Mouse (Mus musculus): ENCODE measurements around the gene Letm1.

The Letm1 gene

GRCm38 (mm10) chr5:33737903-33738321, 44.7 kb downstream of the Letm1 start:
- DNase-seq: peak; percentile 64

DNA sequence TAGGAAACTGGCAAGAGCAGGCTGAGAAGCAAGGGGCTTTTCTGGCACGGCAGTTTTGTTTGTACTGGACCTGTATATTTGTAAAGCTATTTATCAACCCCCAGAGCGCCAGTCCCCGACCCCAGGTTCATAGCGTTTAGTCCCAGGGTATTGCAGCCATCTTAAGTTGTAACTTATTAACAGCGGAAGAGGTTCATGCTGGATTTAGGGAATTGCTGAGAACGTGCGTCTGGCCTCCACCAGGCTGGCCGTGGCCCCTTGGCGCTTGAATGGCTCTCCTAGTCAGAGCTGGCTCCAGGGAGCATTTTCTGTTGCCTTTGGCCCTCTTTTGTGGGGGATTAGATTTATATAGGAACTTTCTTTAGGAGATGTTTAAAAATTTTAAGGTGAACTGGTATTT, 46.4 kb downstream of the Letm1 start:
- DNase-seq: no peak

DNA sequence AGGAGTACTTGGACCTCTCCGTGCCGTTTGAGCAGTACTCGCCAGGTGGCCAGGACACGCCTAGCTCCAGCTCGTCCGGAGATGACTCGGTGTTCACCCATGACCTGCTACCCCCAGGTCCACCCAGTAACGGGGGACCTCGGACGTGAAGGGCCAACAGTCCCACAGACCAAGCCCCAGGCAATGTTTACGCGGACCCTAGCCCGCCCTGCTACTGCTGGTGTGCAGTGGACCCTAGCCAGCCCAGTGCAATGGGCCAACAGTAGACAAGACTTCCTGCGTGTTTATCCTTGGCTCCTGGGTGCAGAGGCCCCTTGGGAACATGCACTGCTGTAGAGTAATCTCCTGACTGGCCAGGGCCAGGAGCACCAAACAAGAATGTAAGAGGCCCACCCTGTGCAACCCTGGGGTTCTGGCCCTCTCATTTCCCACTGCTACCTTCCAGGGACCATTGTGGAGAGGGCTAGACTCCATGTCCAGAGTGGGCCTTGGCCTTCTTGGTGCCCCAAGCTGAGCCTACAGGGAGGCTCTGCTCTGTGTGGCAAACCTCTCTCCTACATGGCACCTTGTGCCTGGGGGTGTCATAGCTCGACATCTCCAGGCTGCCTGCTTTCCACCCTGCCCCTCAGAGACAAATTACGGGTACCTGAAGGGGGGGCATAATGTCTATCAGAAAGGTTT, 47.1 kb downstream of the Letm1 start:
- no peak for DNase-seq

- DNase-seq: no peak
These were observed 48.8 kb downstream of the Letm1 start for GRCm38 (mm10) chr5:33733837-33734236.

GRCm38 (mm10) chr5:33731051-33731450, 51.6 kb downstream of the Letm1 start:
- DNase-seq: peak; percentile 22

- no peak for DNase-seq
These were observed 52.1 kb downstream of the Letm1 start for GRCm38 (mm10) chr5:33730516-33730915.

GRCm38 (mm10) chr5:33728841-33729240, 53.8 kb downstream of the Letm1 start:
- DNase-seq: no peak

- no peak for DNase-seq
These were observed 55.7 kb downstream of the Letm1 start for GRCm38 (mm10) chr5:33726891-33727290.

DNA sequence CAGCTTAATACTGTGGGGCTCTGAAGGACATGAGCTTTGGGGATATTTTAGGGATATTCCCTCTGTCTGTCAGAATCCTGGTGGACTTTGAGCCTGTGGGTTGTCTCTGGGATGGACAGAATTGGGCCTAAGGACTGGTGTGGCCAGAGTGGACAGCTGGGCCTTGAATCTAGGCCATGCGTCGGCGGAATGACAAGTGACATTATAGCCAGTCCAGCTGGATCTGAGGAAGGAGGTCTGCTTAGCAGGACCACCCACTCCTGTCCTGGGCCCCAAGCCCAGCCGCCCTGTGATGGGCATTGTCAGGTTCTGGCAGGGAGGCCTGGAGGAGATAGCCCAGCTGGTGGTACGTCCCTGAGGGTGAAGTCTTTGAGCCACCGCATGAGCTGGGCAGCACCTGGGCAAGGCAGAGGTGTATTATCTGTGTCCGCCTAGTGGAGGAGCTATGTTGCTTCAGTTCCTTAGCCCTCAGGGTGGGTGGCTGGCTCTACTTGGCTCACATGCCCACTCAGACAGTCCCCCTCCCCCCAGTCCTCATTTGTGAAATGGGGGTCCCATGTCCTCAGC, 56.5 kb downstream of the Letm1 start:
- DNase-seq: peak; percentile 59

DNA sequence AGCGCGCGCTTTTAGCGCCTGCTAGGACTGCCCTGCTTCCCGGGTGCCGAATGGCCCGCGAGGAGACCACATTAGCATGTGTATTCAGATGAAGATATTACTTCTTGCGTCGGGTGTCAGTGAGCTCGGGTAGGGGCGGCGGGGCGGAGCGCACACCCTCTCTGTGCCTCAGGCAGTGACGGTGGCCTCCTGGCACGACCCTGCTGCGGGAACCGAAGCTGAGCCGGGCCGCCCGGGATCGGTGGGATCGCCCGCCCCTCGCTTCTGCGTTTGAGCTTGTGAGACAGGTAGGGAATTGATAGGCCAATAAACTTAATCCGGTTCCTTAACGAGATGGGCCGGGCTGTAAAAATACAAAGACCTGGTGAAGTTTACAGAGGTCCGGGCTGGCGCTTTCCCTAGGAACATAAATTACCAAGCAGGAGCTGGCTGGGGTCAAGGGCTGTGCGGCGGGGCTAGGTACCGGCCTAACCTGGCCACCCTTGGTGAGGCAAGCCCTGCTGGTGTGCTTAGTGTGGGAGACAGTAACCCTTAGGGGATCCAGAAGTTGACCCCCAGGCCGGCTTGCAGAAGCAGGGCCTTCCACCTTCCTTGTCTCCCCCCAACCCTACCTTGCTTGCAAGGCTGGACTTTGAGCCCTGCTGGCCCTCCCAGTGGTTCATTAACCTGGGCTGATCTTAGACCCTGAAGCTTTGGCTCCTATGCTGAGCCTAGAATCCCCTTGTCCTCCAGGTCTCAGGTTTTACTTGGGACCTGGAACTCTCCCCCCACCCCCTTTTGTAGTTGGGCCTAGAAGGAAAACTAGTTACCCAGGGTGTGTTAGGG, 58.8 kb downstream of the Letm1 start:
- DNase-seq: no peak

DNA sequence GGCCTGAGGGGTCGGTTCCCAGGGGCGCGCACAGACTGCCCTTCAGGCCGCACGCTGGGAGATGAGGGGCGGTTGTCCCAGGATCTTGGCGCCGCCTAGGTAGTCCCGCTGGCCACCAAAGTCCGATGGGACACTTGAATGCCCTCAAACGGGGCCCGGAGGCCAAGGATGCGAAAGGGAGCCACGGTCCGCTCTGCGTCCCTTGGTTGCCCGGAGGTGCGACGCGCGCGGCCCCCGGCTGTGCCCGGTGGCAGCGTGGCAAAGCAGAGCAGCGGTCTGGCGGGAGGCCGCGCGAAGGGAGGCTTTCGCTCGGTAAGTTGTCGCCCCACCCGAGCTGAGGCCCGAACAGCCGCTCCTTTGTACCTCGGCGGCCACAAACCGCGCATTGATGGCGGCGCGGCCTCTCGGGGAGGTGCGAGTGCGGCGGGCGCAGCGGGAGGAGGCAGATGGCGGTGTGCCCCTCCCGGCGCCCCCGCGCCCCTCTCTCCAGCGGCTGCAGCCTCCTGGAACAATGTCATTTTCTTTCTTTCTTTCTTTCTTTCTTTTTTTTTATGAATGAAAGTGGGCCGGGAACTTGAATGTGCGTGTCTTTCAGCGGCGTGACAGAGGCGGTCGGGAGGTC, 59.5 kb downstream of the Letm1 start:
- no peak for DNase-seq

DNA sequence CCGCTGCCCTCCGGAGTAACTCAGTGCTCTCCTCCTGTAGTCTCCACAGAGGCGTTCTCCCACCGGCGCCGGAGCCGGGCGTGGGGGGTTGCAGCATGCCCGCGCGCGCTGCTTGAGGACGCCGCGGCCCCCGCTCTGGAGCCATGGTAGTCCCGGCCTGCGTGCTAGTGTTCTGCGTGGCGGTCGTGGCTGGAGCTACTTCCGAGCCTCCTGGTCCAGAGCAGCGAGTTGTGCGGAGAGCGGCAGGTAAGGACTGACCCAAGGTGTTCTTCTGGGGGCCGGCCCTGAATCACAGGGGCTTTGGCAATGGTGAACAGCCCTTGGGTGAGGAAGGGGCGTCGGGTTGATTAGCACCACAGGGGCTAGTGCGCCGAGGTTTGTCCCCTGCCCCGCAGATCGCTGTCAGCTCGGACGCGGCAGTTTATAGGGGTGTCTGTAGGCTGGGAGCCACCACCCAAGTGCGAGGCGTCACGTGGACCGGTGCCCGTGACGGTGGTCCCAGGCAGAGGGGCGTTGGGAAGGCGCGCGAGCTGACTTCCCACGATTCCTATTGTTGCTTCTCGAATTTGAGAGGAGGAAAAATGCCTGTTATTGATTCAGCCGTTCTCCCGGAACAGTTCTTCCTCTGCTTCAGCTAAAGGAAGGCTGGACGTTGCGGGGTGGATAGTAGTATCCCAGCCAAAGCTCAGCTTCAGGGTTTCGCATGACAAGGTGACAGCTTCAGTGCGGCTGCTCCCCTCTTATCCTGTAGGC, 60.2 kb downstream of the Letm1 start:
- no peak for DNase-seq

DNA sequence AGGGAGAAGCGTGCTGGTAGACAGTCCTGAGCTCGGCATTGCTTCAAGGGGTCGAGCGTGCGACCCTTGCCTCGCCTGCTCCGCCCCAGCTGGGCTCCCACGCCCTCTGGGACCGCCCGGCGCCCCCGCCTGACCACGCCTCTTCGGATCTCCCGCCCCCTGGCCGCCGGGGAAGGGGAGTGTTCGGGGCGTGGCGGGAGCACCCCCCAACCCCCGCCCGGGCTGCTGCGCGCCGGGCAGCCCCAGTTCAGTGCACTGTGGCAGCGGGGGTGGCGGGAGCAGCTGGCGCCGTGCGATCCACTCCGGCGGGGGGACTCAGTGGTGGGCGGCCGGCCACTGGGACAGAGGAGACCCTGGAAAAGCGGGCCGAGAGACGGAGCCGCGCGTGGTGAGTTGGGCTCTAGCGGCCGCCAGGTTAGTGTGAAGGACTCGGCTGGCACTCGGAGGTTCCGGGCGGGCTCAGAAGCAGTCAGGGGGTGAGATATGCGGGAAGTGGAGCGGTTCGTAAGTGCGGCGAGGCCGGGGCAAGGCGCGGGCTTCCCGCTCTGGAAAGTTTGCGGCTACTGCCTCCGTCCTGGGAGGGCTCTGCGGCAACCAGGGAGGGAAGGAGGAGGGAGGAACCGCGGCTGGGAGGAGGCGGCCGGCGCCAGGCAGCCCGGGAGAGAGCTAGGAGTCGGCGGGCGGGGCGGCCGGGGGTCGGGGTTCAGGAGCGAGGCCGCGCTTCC, 60.9 kb downstream of the Letm1 start, which contains the start of gene Fgfr3:
Fgfr3 (plus strand) TSS at position 134 of the 725 bp plus-strand sequence.
- DNase-seq: no peak

- no peak for DNase-seq
These were observed 61.6 kb downstream of the Letm1 start for GRCm38 (mm10) chr5:33720852-33721490.

GRCm38 (mm10) chr5:33718460-33718859, 64.2 kb downstream of the Letm1 start:
- no peak for DNase-seq

GRCm38 (mm10) chr5:33716467-33716866, 66.2 kb downstream of the Letm1 start:
- DNase-seq: no peak

DNA sequence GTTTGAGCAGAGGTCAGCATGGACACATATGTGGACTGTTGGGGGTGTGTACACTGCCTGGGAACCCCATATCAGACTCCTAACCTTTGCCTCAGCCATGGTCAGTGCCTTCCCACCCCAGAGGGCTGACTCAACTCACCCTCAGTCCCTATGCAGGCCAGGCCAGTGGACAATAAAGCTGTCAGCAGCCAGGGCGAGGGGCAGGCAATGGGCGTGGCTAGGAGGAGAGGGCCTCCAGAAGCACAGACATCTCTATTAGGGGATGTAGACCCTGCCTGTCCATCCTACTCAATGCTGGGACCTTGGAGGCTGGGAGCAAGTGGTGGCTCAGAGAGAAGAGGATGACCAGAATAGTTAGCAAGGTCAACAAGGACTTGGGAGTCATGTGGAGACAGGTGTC, 67.4 kb downstream of the Letm1 start:
- DNase-seq: no peak

DNA sequence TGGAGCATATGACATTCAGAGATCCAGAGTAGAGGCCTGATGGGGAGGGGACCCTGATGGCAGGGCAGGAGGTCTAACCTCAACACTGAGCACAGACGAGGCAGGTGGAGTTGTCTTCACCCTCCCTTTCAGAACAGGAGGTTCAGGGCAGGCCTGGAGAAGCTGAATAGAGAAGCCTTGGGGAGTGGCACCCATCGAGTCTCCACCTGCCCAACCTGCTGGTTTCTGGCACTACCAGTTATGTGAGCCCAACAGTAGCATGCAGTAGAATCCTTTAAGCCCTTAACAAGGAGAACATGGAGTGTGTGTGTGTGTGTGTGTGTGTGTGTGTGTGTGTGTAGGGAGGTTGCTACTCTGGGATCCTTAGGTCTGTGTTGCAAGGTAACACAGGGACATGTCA, 70.1 kb downstream of the Letm1 start:
- no peak for DNase-seq

DNA sequence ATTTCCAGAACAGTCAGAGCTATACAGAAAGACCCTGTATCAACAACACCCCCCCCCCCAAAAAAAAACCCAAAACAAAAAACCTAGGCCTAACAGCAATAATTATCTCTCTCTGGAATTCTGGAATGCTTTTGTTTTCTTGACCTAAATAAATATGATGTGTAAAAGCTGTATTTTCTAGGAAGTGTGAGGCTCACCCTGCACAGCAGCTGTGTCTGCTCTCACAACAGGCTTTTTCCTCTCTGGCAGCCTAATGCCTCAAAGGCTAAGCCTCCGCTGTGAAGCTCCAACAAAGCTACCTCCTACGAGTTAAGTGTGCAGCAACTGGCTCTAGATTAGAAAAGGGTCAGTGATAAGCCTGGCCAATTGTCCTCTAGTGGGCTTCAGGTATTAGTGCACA, 73.6 kb downstream of the Letm1 start:
- DNase-seq: no peak

GRCm38 (mm10) chr5:33707163-33707562, 75.5 kb downstream of the Letm1 start:
- no peak for DNase-seq

DNA sequence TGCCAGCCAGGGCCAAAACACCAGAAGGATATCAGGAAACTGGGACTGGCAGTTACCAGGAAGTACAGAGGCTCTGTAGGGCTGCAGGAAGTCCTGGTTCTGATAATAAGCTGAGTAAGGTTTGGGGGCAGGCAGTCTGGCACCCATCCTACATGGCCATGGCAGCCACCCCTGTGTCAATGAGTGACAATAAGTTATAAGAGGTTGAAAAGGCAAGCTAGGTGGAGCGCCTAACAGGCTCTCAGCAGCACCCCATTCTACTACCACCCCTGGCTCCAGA, 76.3 kb downstream of the Letm1 start:
- DNase-seq: no peak
